Mouse (Mus musculus) large intestine, adult 2 months (tissue): ENCODE measurements around the gene Traf4. TPM values are rescaled to one million over a fixed set of nuclear protein-coding genes. Genes with fewer than 3 reads are reported as not detected.
"Not testable (repeated sequence)": the region's sequence is repeated elsewhere in the genome, so short reads cannot be mapped to it uniquely, and the experiment has no call there.

ENCODE experiments used
- DNase-seq: peaks from one replicate; pipeline ENCODE4 v3.0.0-alpha.2; 2012; ENCODE audit warnings: low read depth, low spot score
- WGBS: fragments of 180-500 bp; shearing (Covaris S2); methylation state at CpG from one replicate; pipeline ENCODE4 v1.1.7; 2018; 5-methylcytosine and 5-hydroxymethylcytosine counted together
- polyA plus RNA-seq: library from polyadenylated mRNA; depleted of rRNA; stranded (reverse); fragments of >200 nt; gene quantifications from 2 replicates; pipeline ENCODE4 v1.2.3, GENCODE M21; 2012; rRNA removed

Gene Traf4
- polyA plus RNA-seq, result 68.9 and 93.3 TPM in 2 replicates

DNA sequence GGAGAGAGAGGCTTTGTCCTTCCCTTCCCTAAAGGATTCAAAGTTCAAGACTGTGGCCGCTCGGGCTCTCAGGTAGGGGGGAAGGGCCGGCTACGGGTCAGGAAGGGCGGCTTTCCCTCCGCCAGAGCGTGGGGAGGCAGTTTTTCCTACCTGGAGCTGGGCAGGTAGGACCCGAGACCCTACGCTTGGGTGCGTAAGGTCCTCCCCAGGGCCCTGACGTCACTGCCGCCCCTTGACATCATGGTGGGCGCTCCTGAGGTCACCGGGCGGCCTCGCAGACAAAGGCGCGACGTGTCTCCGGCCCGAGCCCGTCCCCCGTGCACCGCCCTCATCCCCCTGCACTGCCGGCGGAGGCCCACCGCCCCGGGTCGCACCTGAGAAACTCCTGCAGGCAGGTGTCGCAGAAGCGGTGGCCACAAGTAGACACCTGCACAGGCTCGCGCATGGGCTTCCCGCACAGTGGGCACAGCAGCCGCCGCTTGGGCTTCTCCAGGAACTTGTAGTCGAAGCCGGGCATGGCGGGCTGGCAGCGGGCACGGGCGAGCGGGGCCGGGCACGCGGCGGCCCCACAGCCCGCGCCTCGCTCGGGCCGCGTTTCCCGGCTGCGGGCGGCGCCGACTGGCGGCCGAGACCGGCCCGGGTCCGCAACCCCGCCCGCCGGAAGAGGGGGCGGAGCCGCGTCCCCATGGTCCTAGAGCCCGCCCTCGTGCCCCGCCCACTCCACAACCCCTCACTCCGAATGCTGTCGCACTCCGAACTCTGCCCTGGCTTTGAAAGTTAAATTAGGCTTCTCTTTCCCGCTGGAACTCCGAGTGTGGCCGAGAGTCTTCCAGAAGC lies at the start of gene Traf4:
Traf4 (minus strand) TSS at position 666 of the 837 bp plus-strand sequence.
- no peak for DNase-seq
- WGBS, result under 1% methylated on average over 78 of the region's 78 CpGs

DNA sequence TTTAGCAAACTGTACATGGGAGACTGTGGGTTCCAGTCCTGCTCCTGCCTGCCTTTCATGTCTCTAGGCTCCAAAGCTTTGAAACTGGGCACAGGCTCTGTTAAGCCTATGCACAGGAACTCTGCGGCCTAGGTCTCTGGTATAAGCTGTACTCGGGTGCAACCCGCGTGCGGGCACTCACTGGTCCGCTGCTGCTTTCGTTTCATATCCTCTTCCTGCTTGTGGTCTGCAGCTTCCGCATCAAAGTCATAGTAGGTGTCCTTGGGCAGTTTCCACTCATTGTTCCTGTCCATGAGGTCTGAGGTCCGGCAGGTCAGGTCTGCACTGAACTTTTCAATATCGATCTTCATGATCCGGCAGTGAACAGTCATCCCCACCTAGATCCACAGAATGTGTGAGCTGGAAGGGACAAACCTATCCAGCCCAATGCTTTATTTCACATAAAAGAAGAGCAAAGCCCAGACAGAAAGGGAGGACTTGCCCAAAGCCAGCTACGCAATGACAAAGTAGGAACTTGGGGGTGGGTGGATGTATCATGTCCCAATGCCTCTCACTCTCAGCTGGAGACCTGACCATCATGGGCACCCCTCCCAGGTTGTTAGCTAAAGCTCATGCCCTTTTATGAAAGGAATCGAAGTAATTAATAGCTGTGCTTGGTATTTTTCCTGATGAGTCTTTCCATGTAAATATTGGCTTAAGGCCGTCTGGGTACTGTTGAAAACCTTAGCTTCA lies 47.9 kb upstream of the Traf4 start:
- no peak for DNase-seq
- 84% methylated on average over 14 of the region's 14 CpGs for WGBS

DNA sequence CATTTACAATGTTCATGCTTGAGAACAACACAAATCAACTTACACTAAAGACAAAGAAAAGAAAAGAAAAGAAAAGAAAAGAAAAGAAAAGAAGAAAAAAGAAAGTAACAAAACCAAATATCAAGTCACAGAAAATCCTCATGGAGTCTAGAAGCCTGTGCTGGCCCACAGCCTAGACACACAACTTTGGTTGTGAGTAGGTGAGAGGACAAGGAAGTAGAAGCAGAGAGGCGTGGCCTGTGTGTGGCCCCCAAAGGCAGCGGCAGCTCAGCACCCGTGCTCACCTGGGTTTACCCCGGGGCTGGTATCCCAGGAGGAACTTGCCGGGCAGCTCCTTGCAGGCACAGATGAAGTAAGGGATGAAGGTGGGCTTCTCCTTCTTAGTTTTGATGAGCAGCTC lies 46.1 kb upstream of the Traf4 start:
- no peak for DNase-seq
- 42% methylated on average over 5 of the region's 5 CpGs for WGBS

DNA sequence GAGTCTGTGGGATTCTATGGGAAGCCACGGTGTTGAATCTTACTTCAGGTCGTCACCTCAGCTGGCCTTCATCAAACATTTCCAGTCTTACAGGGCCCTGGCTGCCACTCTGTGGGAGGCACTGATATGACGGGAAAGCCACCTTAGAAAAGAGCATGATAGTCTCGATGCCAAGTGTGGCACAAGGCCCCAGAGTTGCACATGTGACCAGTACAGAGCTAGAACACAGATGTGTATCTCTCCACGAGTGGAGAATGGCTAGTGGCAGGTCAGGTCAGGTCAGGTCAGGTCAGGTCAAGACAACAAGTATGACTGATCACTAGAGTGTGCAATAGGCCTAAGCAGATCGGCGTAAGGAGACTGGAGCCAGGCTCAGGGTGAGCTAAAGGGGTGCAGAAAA lies 45.2 kb upstream of the Traf4 start:
- WGBS, result 78% methylated on average over 7 of the region's 7 CpGs
- DNase-seq, result no peak

DNA sequence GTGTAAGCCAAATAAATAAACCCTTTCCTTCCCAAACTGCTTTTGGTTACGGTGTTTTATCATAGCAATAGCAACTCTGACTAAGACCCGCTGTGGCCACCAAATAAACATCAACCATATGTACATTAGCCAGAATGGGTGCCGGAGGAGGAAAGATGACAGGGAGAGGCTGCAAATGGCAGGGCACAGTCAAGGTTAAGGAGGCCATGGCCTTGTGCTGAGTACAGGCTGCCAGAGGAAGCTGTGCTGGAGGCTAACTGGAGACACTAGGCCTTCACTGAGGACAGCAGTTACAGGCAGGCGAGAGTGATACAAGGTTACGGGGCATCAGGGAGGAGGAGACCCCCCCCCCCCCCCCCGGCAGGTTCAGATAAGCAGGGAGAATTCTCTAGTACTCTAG lies 44.5 kb upstream of the Traf4 start:
- WGBS, result 90% methylated on average over 6 of the region's 6 CpGs
- no peak for DNase-seq

DNA sequence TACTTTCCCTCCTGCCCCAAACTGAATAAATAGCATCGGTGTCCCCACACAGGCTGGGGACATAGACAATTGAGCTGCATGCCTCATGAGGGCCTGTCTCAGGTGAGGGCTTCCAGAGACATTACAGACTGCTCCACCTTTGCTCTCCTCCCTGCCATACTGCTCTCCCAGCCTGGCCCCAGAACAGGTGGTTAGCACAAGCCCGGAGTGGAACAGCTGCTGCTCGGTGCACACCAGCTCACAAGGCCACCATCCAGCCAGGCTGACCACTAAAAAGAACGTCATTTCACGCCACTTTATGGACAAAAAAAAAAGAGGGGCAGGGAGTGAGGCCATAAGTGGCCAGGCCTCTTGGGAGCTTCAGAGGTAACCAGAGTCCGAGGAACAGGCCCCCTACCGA lies 41.8 kb upstream of the Traf4 start:
- 87% methylated on average over 7 of the region's 7 CpGs for WGBS

DNA sequence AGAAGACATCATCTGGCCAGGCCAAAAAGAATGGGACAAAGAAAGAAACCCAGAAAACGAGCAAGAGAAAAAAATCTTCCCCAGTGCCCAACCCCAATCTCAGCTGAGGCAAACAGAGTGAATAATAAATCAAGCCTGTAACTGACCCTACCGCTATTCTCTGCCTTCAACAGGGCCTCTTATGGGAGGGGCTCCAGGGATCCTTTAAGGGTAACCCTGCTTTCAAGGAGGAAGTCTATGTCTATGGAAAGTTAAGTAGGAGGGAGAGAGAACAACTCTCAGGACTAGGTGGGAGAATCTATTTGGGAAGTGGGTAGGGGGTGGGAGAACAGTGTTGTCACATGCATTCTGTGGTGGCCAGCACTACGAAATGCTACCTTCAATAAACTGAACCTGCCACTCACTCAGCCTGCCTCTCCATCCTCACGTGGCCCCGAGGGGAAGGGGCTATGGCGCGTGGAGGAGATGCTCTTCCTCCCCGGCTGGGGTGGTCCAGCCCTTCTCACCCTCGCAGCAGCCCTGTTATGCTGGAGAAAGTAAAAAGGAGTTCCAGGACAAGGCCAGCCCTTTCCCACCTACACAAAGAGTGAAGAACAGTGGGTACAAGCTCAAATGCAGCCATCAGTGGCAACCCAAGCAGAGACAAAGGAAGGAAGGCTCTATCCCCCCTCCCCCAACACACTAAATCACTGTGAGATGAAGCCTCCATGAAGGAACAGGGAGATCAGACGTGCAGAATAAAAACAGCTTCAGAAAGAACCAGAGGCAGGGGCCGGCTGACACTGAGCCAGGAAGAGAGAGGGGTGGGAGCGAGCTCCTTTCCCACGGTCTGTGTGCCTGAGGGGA lies 40.2 kb upstream of the Traf4 start:
- WGBS, result 66% methylated on average over 13 of the region's 13 CpGs
- DNase-seq, result no peak

More for the DNA sequence above, 41.8 kb upstream of the Traf4 start:
- DNase-seq, result no peak

DNA sequence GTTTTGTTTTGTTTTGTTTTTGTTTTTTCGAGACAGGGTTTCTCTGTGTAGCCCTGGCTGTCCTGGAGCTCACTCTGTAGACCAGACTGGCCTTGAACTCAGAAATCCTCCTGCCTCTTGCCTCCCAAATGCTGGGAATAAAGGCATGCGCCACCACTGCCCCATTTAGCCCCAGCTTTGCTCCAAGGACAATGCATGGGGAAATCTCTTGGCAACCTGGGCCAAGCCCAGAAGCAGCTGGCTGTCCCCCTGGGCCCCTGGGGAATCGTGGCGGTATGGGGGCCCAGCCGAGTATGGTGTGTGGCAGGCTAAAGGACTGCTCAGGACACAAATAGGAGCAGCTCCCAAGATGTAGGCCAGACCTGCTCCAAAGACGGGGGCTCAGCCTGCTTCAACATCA lies 38.9 kb upstream of the Traf4 start:
- WGBS, result 82% methylated on average over 6 of the region's 6 CpGs
- no peak for DNase-seq

DNA sequence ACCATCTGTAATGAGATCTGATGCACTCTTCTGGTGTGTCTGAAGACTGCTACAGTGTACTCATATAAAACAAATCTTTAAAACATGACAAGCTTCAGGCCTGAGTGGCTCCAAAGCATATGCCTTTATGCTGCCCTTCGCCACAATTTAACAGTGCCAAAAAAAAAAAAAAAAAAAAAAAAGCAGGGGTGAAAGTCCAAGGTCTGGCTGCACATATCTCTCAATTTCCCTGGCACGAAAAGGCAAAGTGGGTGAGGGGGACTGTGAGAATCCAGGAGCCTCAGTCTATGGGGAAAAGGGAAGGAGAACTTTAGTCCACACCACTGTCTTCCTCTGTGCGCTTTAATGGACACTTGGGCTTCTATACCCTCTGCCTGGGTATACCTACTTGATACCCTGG lies 37.0 kb upstream of the Traf4 start:
- DNase-seq, result no peak
- WGBS, result 48% methylated on average over 3 of the region's 3 CpGs

DNA sequence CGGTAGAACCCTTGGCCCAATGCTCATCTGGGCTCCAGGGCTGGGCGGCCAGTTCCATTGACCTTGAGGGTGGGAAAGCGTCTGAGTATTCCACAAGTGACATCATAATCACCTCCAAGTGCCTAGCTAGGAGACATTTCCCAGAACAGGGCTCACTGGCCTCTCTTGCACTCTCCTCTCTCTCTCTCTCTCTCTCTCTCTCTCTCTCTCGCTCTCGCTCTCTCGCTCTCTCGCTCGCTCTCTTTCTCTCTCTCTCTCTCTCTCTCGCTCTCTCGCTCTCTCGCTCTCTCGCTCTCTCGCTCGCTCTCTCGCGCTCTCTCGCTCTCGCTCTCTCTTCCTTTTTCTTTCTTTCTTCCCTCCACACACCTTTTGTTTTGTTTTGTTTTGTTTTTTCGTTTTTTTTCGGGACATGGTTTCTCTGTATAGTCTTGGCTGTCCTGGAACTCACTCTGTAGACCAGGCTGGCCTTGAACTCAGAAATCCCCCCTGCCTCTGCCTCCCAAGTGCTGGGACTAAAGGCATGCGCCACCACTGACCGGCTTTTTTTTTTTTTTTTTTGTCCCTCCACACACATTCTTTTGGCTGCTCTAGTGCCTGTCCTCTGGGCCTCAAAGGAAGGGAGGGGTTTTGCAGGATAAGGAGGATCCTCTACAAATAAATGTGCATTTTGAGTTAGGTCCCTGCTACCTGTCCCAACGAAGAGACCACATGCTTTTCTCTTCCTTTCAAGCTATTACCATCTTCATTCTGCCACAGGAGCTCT lies 29.9 kb upstream of the Traf4 start:
- DNase-seq, result no peak
- WGBS, result 59% methylated on average over 23 of the region's 23 CpGs

DNA sequence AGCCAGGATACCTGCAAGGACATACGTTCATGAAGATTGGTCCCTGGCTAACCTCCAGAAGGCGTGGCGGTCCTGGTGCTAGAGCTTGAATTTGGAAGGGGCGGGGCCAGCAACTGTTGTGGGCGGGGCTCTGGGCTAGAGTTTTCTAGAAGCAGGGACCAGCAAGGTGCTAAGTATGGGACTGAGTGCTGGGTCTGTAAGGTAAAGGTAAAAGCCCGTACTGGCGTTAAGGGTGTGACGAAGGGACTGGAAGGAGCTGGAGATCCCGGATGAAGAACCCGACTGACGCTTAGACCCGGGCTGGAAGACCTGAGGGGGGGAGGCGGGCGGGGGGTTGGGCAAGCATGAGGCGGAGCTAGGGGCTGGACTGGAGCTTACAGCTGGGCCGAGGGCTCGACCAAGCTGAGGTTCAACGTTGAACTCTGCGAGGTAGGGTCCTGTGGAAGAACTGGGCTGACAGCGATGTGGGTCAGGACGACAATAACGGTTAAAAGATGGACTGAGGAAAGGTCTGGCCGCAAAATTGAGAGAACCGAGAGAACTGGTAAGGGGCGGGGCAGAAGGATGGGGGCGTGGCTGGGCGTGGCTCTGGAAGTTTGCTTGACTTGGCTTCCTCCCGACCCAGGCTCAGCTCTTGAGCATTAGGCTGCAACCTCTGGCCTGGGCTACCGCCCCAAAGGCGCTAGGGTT lies 29.2 kb upstream of the Traf4 start:
- 1% methylated on average over 30 of the region's 30 CpGs for WGBS
- DNase-seq, result no peak

DNA sequence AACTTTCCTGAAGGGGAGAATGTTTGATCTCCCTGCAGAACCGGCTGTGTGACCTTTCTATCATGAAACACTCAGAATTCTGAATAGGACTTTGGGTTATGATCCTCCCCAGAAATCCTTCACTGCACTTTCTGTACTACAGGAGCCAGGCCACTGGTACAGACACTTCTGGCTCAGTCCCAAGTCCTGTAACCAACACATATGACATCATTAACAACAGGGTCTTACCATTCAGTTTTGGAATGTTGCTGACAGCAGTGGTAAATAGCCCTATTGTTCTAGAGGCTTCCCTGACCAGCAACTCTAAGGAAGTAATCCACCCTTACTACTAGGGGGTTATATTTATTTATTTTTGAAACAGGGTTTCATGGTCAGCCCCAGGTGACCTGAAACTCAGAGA lies 27.7 kb upstream of the Traf4 start, which contains the start of gene Proca1:
Proca1 (plus strand) TSS at position 280 of the 400 bp plus-strand sequence.
- WGBS, result 33% methylated on average over 1 of the region's 1 CpGs
- DNase-seq, result no peak

DNA sequence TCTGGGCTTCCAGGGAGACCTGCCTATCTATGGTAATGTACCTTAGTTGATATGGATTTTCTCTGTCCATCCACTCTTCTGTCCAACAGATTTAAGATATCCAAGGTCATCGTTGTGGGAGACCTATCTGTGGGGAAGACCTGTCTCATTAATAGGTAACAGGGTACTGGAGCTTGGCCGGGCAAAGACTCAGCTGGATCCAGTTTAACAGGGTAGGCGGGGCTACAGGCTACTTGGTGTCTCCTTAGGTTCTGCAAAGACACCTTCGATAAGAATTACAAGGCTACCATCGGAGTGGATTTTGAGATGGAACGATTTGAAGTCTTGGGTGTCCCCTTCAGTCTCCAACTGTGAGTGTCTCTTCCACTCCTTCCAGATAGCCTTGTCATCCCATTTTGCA lies 24.7 kb upstream of the Traf4 start:
- no peak for DNase-seq

DNA sequence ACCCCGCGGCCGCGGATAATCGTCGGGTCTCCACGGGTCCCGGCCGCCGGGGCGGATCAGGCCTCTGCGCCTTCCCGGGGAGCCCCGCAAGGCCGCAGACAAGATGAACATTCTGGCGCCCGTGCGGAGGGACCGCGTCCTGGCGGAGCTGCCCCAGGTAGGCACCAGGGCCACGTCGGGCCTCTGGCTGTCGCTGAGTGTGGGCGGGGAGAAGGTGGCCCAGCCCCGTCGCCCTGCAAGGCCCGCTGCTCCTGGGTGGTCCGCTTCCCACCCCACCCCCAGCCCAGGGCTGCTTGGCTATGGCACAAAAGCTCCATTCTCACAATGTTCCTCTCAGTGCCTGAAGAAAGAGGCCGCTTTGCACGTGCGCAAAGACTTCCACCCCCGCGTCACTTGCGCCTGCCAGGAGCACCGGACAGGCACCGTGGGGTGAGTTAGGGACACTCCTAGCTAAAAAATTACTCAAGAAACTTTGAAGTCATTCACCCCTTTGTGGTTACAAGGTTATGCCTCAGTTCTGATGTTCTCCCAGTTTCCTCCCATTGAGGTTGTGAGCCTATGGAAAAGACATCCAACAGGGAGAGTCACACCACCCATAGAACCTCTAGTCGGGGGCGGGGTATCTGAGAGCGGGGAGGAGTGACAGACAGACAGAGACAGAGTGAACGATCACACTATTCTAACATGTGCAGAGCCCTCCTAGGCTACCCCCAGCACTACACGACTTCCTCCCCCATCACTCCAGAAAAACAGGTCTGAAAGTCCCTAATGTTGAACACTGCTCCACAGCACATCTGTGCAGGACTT lies 24.0 kb upstream of the Traf4 start:
- WGBS, result 2% methylated on average over 42 of the region's 42 CpGs
- no peak for DNase-seq

More for the DNA sequence above, 24.7 kb upstream of the Traf4 start:
- 41% methylated on average over 6 of the region's 6 CpGs for WGBS

DNA sequence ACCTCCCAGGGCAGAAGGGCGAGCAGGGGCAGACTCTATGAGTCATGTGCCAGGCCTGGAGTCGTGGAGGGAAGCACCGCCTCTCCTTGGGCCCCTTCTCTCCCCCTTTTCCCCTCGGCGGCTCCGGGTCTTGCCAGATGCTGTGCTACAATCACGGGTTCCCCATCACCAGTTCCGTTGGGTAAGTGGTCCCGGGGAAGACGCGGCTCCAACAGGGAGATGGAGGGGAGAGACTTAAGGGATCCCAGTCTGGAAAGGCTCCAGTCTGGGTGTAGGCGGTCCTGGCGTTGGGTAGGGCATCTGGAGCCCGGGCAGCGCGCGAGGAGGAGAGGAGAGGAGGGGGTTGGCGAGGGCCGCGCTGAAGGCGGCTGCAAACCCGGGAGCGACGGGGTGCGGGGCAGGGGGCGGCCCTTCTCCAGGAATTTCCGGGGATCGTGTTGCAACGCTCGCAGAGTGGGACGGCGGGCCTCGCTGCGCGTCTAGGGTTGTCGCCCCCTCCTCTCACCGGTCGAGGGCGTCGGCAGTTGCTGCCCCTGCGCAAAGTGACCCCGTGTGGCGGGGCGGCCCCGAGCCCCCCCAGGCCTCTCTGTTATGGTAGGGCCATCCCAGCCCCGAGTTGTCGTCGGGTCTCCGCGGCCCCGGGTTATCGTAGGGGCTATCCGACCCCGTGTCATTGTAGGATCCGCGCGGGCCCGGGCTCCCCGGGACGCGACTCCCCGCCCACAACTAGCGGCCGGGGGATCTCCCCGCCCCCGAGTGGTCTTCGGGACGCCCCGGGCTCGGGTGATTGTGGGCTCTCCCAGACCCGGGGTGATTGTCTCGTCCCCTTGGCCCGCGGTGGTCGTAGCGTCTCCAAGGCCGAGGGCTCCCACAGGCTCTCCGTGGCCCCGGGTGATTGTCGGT lies 23.2 kb upstream of the Traf4 start, which contains the start of gene Rab34:
Rab34 (plus strand) TSS at position 100 of the 903 bp plus-strand sequence.
- no peak for DNase-seq
- WGBS, result 3% methylated on average over 80 of the region's 80 CpGs

DNA sequence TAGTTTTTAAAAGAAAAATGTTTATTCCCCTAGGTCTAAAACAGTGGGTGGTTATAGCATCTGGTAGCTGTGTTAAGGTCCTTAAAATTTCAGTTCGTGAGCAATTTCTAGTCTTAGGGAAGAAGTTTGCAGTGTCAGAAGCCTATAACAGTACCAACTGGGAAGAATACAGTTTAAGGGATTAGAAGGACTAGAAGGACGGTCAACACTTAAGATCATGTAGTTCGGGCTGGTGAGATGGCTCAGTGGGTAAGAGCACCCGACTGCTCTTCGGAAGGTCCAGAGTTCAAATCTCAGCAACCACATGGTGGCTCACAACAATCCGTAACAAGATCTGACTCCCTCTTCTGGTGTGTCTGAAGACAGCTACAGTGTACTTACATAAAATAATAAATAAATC lies 19.3 kb upstream of the Traf4 start:
- 91% methylated on average over 6 of the region's 6 CpGs for WGBS
- DNase-seq, result not testable (repeated sequence)
